Mouse (Mus musculus) lung, postnatal 4 days (tissue): ENCODE measurements at regions not wholly inside any gene's neighbourhood (a gene's known extent, or its start where the extent isn't known, plus 50 kb on each side); places are given as distances from the start of the nearest gene placed in this dataset.
"Not testable (repeated sequence)": the region's sequence is repeated elsewhere in the genome, so short reads cannot be mapped to it uniquely, and the experiment has no call there.

Experiments
- DNase-seq, 2 experiments: peaks; one replicate each; pipeline ENCODE4 v3.0.0; 2021

DNA sequence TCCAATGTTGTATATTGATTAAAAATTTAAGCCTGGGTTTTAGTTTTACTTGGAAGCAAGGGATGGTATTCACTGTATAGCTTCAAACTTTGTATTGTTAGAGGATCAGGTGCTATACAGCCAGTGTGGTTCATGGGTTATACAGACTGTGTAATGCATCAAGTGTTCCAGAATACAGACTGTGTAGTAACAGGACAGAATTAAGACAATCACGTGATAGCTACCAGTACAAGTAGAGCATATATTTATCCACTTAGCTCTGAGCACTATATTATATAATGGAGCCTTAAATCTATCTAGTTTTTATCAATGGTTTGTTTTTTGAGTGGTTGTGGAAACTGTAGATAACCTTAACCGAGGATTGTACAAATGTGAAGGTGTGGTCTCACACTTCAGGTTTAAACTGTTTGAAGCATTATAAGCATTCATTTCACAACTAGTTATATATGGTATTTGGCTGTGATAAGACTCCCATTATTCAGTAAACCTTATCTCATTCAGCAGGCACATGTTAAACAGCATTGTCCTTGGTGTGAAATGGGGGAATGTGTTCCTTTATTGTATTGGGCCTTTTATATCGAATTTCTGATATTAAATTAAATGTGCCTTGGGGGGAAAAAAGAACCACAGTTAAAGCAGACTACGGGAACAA lies 256.3 kb upstream of the Sdr16c6 start:
- no peak for DNase-seq

DNA sequence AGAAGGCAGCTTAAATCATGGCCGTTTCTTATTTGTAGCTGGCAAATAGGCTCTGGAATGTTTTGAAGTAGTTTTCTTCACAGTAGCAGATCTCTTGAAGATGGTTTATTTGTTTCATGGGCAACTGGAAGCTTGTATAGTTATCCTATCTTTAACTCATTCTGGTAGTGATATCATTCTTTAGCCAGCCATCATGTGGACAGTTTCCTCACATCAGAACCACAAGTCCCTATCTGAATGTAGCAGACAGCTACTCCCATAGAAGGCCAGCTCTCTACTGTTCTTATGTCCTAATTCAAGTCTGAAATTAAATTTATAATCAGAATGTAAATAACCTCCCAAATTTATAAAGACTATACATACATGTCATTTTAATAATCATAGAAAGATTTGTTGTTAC lies 253.8 kb upstream of the Sdr16c6 start:
- no peak for DNase-seq

GRCm38 (mm10) chr4:4315651-4316411 lies 238.5 kb upstream of the Sdr16c6 start:
- DNase-seq, result no peak

DNA sequence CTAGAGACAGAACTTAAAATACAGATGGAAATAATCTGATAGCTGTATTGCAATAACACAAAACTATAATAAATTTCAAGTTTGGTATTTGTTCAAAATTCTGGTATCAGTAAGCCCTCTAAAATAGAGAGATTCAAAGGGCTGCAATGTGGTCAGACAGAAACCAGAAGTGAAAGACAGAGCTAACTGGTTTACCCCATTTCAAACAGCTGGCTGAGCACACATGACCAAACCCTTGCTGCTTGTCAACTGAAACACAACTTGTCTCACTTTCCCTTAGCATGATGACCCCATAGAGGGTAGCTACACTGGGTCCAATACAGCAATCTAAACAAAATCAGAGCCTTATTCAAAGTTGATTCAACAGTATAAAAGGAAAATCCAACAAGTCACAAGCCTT lies 234.2 kb upstream of the Sdr16c6 start:
- DNase-seq, result no peak

DNA sequence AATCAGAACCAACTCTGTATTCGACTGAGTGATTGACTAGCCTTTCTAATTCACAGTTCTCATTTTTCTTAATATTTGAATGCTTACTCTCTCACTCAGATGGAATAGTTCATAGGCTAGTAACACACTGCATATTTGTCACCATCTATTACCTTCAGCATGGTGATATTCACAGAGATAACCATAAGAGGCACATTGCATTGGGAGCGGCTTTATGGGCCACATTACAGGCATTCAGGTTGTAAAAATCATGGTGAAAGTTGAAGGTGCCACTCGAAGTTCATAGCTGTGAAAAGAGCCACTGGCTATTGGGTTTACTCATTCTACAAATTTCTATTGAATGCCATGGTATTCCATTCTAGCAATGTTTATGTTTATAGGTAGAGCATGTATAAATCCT lies 229.6 kb upstream of the Sdr16c6 start:
- no peak for DNase-seq

DNA sequence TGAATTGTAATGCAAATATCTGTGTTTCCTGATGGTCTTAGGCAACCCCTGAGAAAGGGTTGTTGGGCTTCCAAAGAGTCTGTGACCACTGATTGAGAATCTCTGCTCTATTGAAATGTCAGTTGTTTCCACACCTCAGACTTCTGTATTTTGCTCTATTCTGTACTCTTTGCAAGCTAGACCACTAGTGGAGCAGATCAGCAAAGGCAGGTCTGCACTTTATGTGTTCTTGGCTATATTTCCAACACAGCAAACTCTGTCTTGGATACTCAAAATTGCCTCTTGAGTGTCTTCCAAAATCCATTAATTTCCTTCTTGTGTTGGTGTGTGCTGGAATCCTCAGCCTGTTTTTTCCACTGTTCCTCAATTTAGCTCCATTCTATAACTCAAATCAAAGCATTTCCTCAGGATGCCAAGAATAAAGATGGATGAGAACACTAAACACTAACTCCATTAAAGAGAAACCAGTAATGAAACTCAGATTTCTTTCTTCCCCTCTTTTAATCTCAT lies 228.5 kb upstream of the Sdr16c6 start:
- DNase-seq, result no peak

GRCm38 (mm10) chr4:4304666-4305065 lies 227.3 kb upstream of the Sdr16c6 start:
- DNase-seq, result no peak

DNA sequence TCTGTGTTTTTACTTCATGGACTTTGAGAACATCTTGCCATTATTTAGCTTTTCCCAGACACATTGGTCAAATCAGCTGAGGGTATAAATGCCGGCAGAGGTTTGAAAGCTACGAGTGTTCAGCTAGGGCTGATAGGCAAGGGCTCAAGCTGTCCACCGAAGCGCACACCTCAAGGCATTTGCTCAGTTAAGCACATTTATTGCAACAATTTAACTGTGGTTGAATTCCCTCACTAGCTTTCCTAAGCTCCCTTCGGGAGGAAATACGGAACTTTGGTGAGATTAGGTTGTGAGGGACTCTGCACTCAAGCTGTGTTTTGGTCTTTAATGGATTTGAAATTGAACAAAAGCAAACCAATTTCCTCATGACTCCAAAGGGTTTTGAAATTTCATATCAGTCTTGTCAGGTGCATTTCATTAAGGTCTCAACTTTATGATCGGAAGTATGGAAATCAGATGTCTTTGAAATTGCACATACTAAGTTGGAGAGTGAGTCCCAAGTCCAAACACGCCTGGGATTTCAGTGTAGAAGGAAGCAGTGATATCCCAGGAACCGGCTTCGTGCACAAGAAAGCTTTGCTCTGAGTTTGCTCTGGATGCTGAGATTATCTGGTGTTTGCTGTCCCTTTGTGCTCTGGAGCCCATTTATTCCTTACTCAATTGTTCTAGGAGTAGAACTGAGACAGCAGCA lies 223.0 kb upstream of the Sdr16c6 start:
- no peak for DNase-seq

DNA sequence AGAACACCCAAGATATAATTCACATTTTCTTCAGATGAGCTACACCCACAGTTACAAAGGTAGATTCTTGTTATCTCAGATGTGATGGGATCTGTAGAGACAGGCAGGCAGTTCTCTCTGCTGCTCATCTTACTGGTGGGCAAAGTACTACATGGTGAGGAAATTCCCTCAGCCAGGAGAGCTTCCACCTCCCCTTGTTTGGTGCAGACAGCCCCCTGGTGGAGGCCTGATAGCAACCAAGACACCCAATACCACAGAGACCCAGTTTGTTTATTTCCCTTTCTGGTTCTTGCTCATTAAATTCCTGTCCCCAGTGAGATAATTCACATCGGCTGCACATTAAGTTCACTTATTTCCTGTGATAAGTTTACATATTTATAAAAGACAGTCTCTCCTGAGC lies 222.3 kb upstream of the Sdr16c6 start:
- no peak for DNase-seq

GRCm38 (mm10) chr4:4249601-4250000 lies 172.3 kb upstream of the Sdr16c6 start:
- DNase-seq, result no peak

- no peak for DNase-seq
These were observed 170.3 kb upstream of the Sdr16c6 start for GRCm38 (mm10) chr4:4247669-4248068.

DNA sequence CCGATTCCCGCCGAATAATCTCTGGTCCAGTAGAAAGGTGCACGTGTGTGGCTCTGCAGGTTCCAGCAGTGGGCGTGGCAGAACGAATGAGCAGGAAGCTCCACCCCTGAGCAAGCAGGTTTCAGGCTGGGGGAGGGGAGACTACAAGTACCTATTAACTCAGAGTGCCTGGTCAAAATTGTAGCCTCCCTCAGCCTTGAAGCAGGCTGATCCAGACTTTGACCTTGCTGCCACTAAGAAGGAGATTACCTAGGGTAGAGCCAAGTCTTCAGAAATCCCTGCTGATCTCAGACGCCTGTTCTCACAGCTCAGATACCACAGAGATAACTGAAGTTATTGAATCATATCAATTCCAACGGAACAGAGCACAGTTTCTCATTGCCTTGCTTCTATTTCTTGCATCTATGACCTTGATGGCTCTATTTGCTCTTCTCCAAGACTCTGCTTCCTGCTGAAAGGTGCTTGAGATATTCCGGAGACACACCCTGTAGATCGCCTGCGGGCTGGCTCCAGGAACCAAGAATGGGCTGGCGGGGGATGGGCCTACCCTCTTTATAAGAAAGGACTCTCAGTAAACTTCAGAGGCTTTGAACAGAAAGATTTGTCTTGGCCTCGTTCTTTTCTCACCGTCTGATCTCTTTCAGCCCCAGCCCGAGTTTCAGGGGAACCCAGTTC lies 165.1 kb upstream of the Sdr16c6 start:
- DNase-seq, result not testable (repeated sequence)

- no peak for DNase-seq
These were observed 148.9 kb upstream of the Sdr16c6 start for GRCm38 (mm10) chr4:4226209-4226608.

DNA sequence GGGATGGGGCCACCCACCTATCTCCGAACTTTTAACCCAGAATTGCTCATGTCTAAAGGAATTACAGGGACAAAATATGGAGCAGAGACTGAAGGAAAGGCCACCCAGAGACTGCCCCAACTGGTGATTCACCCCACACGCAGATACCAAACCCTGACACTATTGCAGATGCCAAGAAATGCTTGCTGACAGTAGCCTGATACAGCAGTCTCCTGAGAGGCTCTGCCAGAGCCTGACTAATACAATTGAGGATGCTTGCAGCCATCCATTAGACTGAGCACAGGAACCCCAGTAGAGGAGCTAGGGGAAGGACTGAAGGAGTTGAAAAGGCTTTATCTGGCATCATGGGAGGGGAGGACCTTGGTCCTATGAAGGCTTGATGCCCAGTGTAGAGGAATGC lies 142.4 kb upstream of the Sdr16c6 start:
- no peak for DNase-seq

- no peak for DNase-seq
These were observed 134.6 kb upstream of the Sdr16c6 start for GRCm38 (mm10) chr4:4211892-4212291.

GRCm38 (mm10) chr4:4205158-4205557 lies 127.8 kb upstream of the Sdr16c6 start:
- DNase-seq, result no peak

GRCm38 (mm10) chr4:4199309-4199708 lies 122.0 kb upstream of the Sdr16c6 start:
- DNase-seq, result no peak

DNA sequence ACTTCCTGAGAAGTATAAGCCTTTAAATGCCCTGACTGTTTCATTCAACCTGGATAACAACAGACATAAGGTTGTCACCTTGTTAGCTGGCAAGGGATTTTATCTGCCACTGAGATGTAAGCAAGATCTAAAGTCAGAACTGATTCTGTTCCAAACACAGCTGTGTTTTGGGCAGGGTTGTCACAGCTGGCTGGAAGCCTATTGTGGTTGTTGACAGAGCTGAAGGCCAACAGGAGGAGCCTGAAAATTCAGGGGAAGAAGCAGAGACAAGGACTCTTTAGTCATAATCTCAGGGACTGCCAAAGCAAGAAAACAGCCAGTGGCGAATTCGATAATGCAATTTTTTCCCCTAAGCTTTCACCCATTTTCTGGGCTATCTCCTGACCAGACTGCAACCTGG lies 118.5 kb upstream of the Sdr16c6 start:
- DNase-seq, result peak in 1 of 2 experiments; percentile 33

DNA sequence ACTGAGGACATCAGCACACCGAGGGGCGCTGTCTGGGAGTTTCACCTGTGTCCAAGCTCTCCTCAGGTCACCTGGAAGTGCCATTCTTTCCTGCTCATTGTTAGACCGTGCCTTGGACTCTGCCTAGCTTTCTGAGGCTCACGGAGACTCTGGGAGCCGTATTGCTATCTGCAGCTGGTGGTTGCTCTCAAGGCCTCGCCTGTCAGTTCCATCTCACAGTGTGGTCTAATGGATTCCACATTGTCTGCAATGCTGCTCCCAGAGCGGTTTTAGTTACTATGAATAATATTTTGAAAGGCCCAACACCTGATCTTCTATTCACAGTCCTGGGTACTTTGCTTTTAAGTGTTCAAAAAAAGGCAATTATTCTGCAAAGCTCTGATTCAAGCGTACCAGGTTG lies 117.9 kb upstream of the Sdr16c6 start:
- no peak for DNase-seq
